Mouse (Mus musculus): Measurements from ENCODE around the gene Slc7a15. TPM values are rescaled to one million over a fixed set of nuclear protein-coding genes. Genes with fewer than 3 reads are reported as not detected.

The Slc7a15 gene
- polyA plus RNA-seq, 2 experiments = not detected

GRCm38 (mm10) chr12:8629537-8629936 is 30.7 kb upstream of the Slc7a15 start:
- no peak overlapping the region for H3K4me2 ChIP-seq (replicated peaks; ENCODE audit: low read depth, low read length, severe bottlenecking)
- TF ChIP-seq POLR2A (IDR thresholded peaks at IDR 0.05; ENCODE audit: borderline replicate concordance, extremely low read depth, insufficient read depth, insufficient read length) = no peak
- no peak overlapping the region for H3K9ac ChIP-seq (ENCODE audit: low read depth, low read length, severe bottlenecking)
- ATAC-seq (ENCODE audit: low FRiP score, low read depth) (no peak), DNase-seq (ENCODE audit: low spot score) (no peak)
- H3K4me1 ChIP-seq (ENCODE audit: control insufficient read depth, insufficient read depth, low read length) = no peaks in the 10 kb centered on the region
- H3K27me3 ChIP-seq (ENCODE audit: control insufficient read depth, insufficient read depth, low read length) = no peaks in the 10 kb centered on the region
- H3K27ac ChIP-seq (replicated peaks; ENCODE audit: low read depth, low read length) = no peak overlapping the region
- no peaks in the 10 kb centered on the region for H3K36me3 ChIP-seq (ENCODE audit: control insufficient read depth, insufficient read depth, low read length)
- no peaks in the 10 kb centered on the region for H3K9me3 ChIP-seq (ENCODE audit: control insufficient read depth, low read length)
- 94% methylated on average over 6 of the region's 6 CpGs for WGBS
- H3K4me3 ChIP-seq (replicated peaks; ENCODE audit: low read length) = no peak overlapping the region

GRCm38 (mm10) chr12:8620678-8621018 is 21.8 kb upstream of the Slc7a15 start:
- H3K9me3 ChIP-seq (ENCODE audit: control insufficient read depth, low read length) = no peaks in the 10 kb centered on the region
- H3K4me1 ChIP-seq (ENCODE audit: control insufficient read depth, insufficient read depth, low read length) = no peaks in the 10 kb centered on the region
- no peak overlapping the region for H3K9ac ChIP-seq (ENCODE audit: low read depth, low read length, severe bottlenecking)
- ATAC-seq (ENCODE audit: low FRiP score, low read depth) (no peak), DNase-seq (ENCODE audit: low spot score) (no peak)
- TF ChIP-seq POLR2A (IDR thresholded peaks at IDR 0.05; ENCODE audit: borderline replicate concordance, extremely low read depth, insufficient read depth, insufficient read length) = no peak
- H3K36me3 ChIP-seq (ENCODE audit: control insufficient read depth, insufficient read depth, low read length) = no peaks in the 10 kb centered on the region
- no peak overlapping the region for H3K4me3 ChIP-seq (replicated peaks; ENCODE audit: low read length)
- no peak overlapping the region for H3K4me2 ChIP-seq (replicated peaks; ENCODE audit: low read depth, low read length, severe bottlenecking)
- 94% methylated on average over 5 of the region's 5 CpGs for WGBS
- H3K27ac ChIP-seq (replicated peaks; ENCODE audit: low read depth, low read length) = no peak overlapping the region
- no peaks in the 10 kb centered on the region for H3K27me3 ChIP-seq (ENCODE audit: control insufficient read depth, insufficient read depth, low read length)

GRCm38 (mm10) chr12:8619827-8620677 is 21.2 kb upstream of the Slc7a15 start:
- Histone ChIP-seq H3K4me2 (replicated peaks; ENCODE audit: low read depth, low read length, severe bottlenecking) (no peak overlapping the region), H3K4me3 (replicated peaks; ENCODE audit: low read length) (no peak overlapping the region), H3K9me3 (ENCODE audit: control insufficient read depth, low read length) (no peaks in the 10 kb centered on the region), H3K9ac (ENCODE audit: low read depth, low read length, severe bottlenecking) (no peak overlapping the region), H3K27ac (replicated peaks; ENCODE audit: low read depth, low read length) (no peak overlapping the region), H3K36me3 (ENCODE audit: control insufficient read depth, insufficient read depth, low read length) (no peaks in the 10 kb centered on the region), H3K27me3 (ENCODE audit: control insufficient read depth, insufficient read depth, low read length) (no peaks in the 10 kb centered on the region), H3K4me1 (ENCODE audit: control insufficient read depth, insufficient read depth, low read length) (no peaks in the 10 kb centered on the region)
- DNase-seq (ENCODE audit: low spot score) = no peak
- TF ChIP-seq POLR2A (IDR thresholded peaks at IDR 0.05; ENCODE audit: borderline replicate concordance, extremely low read depth, insufficient read depth, insufficient read length) = no peak
- 95% methylated on average over 9 of the region's 9 CpGs for WGBS
- ATAC-seq (ENCODE audit: low FRiP score, low read depth) = no peak

GRCm38 (mm10) chr12:8618271-8618670 is 19.4 kb upstream of the Slc7a15 start:
- WGBS = 91% methylated on average over 3 of the region's 3 CpGs
- Histone ChIP-seq H3K27me3 (ENCODE audit: control insufficient read depth, insufficient read depth, low read length) (no peaks in the 10 kb centered on the region), H3K27ac (replicated peaks; ENCODE audit: low read depth, low read length) (no peak overlapping the region), H3K36me3 (ENCODE audit: control insufficient read depth, insufficient read depth, low read length) (no peaks in the 10 kb centered on the region), H3K9ac (ENCODE audit: low read depth, low read length, severe bottlenecking) (no peak overlapping the region), H3K9me3 (ENCODE audit: control insufficient read depth, low read length) (no peaks in the 10 kb centered on the region), H3K4me1 (ENCODE audit: control insufficient read depth, insufficient read depth, low read length) (no peaks in the 10 kb centered on the region), H3K4me2 (replicated peaks; ENCODE audit: low read depth, low read length, severe bottlenecking) (no peak overlapping the region), H3K4me3 (replicated peaks; ENCODE audit: low read length) (no peak overlapping the region)
- ATAC-seq (ENCODE audit: low FRiP score, low read depth) (no peak), DNase-seq (ENCODE audit: low spot score) (no peak)
- TF ChIP-seq POLR2A (IDR thresholded peaks at IDR 0.05; ENCODE audit: borderline replicate concordance, extremely low read depth, insufficient read depth, insufficient read length) = no peak

GRCm38 (mm10) chr12:8609070-8609469 is 10.2 kb upstream of the Slc7a15 start:
- Histone ChIP-seq H3K4me2 (replicated peaks; ENCODE audit: low read depth, low read length, severe bottlenecking) (no peak overlapping the region), H3K4me3 (replicated peaks; ENCODE audit: low read length) (no peak overlapping the region), H3K27ac (replicated peaks; ENCODE audit: low read depth, low read length) (no peak overlapping the region), H3K4me1 (ENCODE audit: control insufficient read depth, insufficient read depth, low read length) (no peaks in the 10 kb centered on the region), H3K9ac (ENCODE audit: low read depth, low read length, severe bottlenecking) (no peak overlapping the region), H3K9me3 (ENCODE audit: control insufficient read depth, low read length) (no peaks in the 10 kb centered on the region), H3K36me3 (ENCODE audit: control insufficient read depth, insufficient read depth, low read length) (no peaks in the 10 kb centered on the region), H3K27me3 (ENCODE audit: control insufficient read depth, insufficient read depth, low read length) (no peaks in the 10 kb centered on the region)
- no peak for TF ChIP-seq POLR2A (IDR thresholded peaks at IDR 0.05; ENCODE audit: borderline replicate concordance, extremely low read depth, insufficient read depth, insufficient read length)
- 93% methylated on average over 3 of the region's 3 CpGs for WGBS
- ATAC-seq (ENCODE audit: low FRiP score, low read depth) = no peak
- DNase-seq (ENCODE audit: low spot score) = no peak
